Mouse (Mus musculus): Measurements from ENCODE around the gene Ppp1r12c. TPM values are rescaled to one million over a fixed set of nuclear protein-coding genes. Genes with fewer than 3 reads are reported as not detected.

Gene Ppp1r12c
- polyA plus RNA-seq, 1 experiment from 2014 or later: 18.3 TPM

- Histone ChIP-seq H3K27me3 (replicated peaks; ENCODE audit: control insufficient read depth, insufficient read depth, low read length) (no peaks in the 10 kb centered on the region), H3K4me3 (ENCODE audit: low read length) (no peak overlapping the region), H3K9me3 (ENCODE audit: control insufficient read depth, low read length) (no peaks in the 10 kb centered on the region), H3K27ac (ENCODE audit: low read depth, low read length) (0 out of 2 replicates have a peak overlapping the region, but pooled peaks have one; percentile 34), H3K4me1 (ENCODE audit: control insufficient read depth, insufficient read depth, low read depth, low read length) (peaks cover 31% of the 10 kb centered on the region), H3K9ac (ENCODE audit: low read depth, low read length) (peak overlapping the region; percentile 36; the same call in 1 of the 2 replicates), H3K4me2 (ENCODE audit: low read length) (peak overlapping the region; percentile 27), H3K36me3 (ENCODE audit: control insufficient read depth, insufficient read depth, low read length) (0 out of 2 replicates have a peak, but pooled peaks cover 6% of the 10 kb centered on the region)
- no peak for ATAC-seq
- 91% methylated on average over 4 of the region's 4 CpGs for WGBS
Observed at GRCm38 (mm10) chr7:4499034-4499433, 2.4 kb downstream of the Ppp1r12c start.

GRCm38 (mm10) chr7:4498251-4498650 lies 3.2 kb downstream of the Ppp1r12c start:
- 7% methylated on average over 9 of the region's 9 CpGs for WGBS
- Histone ChIP-seq H3K27ac (ENCODE audit: low read depth, low read length) (no peak overlapping the region), H3K4me1 (ENCODE audit: control insufficient read depth, insufficient read depth, low read depth, low read length) (peaks cover 31% of the 10 kb centered on the region), H3K36me3 (ENCODE audit: control insufficient read depth, insufficient read depth, low read length) (peaks cover 6% of the 10 kb centered on the region; the same call in 1 of the 2 replicates), H3K9me3 (ENCODE audit: control insufficient read depth, low read length) (no peaks in the 10 kb centered on the region), H3K4me3 (ENCODE audit: low read length) (peak overlapping the region; percentile 10; the same call in 1 of the 2 replicates), H3K9ac (ENCODE audit: low read depth, low read length) (peak overlapping the region; percentile 36), H3K4me2 (ENCODE audit: low read length) (peak overlapping the region; percentile 30), H3K27me3 (replicated peaks; ENCODE audit: control insufficient read depth, insufficient read depth, low read length) (no peaks in the 10 kb centered on the region)
- ATAC-seq: 0 out of 2 replicates have a peak, but pooled peaks have one; percentile 3

- WGBS: 94% methylated on average over 9 of the region's 9 CpGs
- H3K4me3 ChIP-seq (ENCODE audit: low read length): no peak overlapping the region
- no peak for ATAC-seq
- no peaks in the 10 kb centered on the region for H3K9me3 ChIP-seq (ENCODE audit: control insufficient read depth, low read length)
- no peaks in the 10 kb centered on the region for H3K27me3 ChIP-seq (replicated peaks; ENCODE audit: control insufficient read depth, insufficient read depth, low read length)
- H3K27ac ChIP-seq (ENCODE audit: low read depth, low read length): no peak overlapping the region
- no peak overlapping the region for H3K9ac ChIP-seq (ENCODE audit: low read depth, low read length)
- no peak overlapping the region for H3K4me2 ChIP-seq (ENCODE audit: low read length)
- H3K4me1 ChIP-seq (ENCODE audit: control insufficient read depth, insufficient read depth, low read depth, low read length): peaks cover 31% of the 10 kb centered on the region
- H3K36me3 ChIP-seq (ENCODE audit: control insufficient read depth, insufficient read depth, low read length): peaks cover 6% of the 10 kb centered on the region; the same call in 1 of the 2 replicates
Observed at GRCm38 (mm10) chr7:4497271-4497903, 4.1 kb downstream of the Ppp1r12c start.

- Histone ChIP-seq H3K4me3 (ENCODE audit: low read length) (no peak overlapping the region), H3K4me1 (ENCODE audit: control insufficient read depth, insufficient read depth, low read depth, low read length) (peaks cover 31% of the 10 kb centered on the region), H3K9ac (ENCODE audit: low read depth, low read length) (no peak overlapping the region), H3K9me3 (ENCODE audit: control insufficient read depth, low read length) (no peaks in the 10 kb centered on the region), H3K27me3 (replicated peaks; ENCODE audit: control insufficient read depth, insufficient read depth, low read length) (no peaks in the 10 kb centered on the region), H3K36me3 (ENCODE audit: control insufficient read depth, insufficient read depth, low read length) (peaks cover 6% of the 10 kb centered on the region; the same call in 1 of the 2 replicates), H3K27ac (ENCODE audit: low read depth, low read length) (no peak overlapping the region), H3K4me2 (ENCODE audit: low read length) (no peak overlapping the region)
- WGBS: 87% methylated on average over 3 of the region's 3 CpGs
- no peak for ATAC-seq
Observed at GRCm38 (mm10) chr7:4496468-4496867, 5.0 kb downstream of the Ppp1r12c start.

- ATAC-seq: no peak
- Histone ChIP-seq H3K4me2 (ENCODE audit: low read length) (no peak overlapping the region), H3K9ac (ENCODE audit: low read depth, low read length) (no peak overlapping the region), H3K27ac (ENCODE audit: low read depth, low read length) (no peak overlapping the region), H3K4me1 (ENCODE audit: control insufficient read depth, insufficient read depth, low read depth, low read length) (peaks cover 15% of the 10 kb centered on the region), H3K9me3 (ENCODE audit: control insufficient read depth, low read length) (no peaks in the 10 kb centered on the region), H3K36me3 (ENCODE audit: control insufficient read depth, insufficient read depth, low read length) (peaks cover 6% of the 10 kb centered on the region; the same call in 1 of the 2 replicates), H3K4me3 (ENCODE audit: low read length) (no peak overlapping the region), H3K27me3 (replicated peaks; ENCODE audit: control insufficient read depth, insufficient read depth, low read length) (no peaks in the 10 kb centered on the region)
- WGBS: 100% methylated on average over 1 of the region's 1 CpGs
Observed at GRCm38 (mm10) chr7:4493991-4494390, 7.5 kb downstream of the Ppp1r12c start.

GRCm38 (mm10) chr7:4492284-4493224 lies 8.9 kb downstream of the Ppp1r12c start:
- H3K9me3 ChIP-seq (ENCODE audit: control insufficient read depth, low read length): no peaks in the 10 kb centered on the region
- no peak overlapping the region for H3K9ac ChIP-seq (ENCODE audit: low read depth, low read length)

GRCm38 (mm10) chr7:4491308-4491707 lies 10.2 kb downstream of the Ppp1r12c start:
- H3K36me3 ChIP-seq (ENCODE audit: control insufficient read depth, insufficient read depth, low read length): peaks cover 16% of the 10 kb centered on the region
- H3K4me2 ChIP-seq (ENCODE audit: low read length): no peak overlapping the region
- no peak overlapping the region for H3K9ac ChIP-seq (ENCODE audit: low read depth, low read length)
- no peaks in the 10 kb centered on the region for H3K9me3 ChIP-seq (ENCODE audit: control insufficient read depth, low read length)
- WGBS: 86% methylated on average over 6 of the region's 6 CpGs
- ATAC-seq: no peak
- no peak overlapping the region for H3K4me3 ChIP-seq (ENCODE audit: low read length)
- H3K27me3 ChIP-seq (replicated peaks; ENCODE audit: control insufficient read depth, insufficient read depth, low read length): no peaks in the 10 kb centered on the region
- no peaks in the 10 kb centered on the region for H3K4me1 ChIP-seq (ENCODE audit: control insufficient read depth, insufficient read depth, low read depth, low read length)
- no peak overlapping the region for H3K27ac ChIP-seq (ENCODE audit: low read depth, low read length)

More at GRCm38 (mm10) chr7:4492284-4493224, 8.9 kb downstream of the Ppp1r12c start:
- no peak overlapping the region for H3K4me2 ChIP-seq (ENCODE audit: low read length)
- H3K27ac ChIP-seq (ENCODE audit: low read depth, low read length): no peak overlapping the region
- WGBS: 88% methylated on average over 13 of the region's 13 CpGs
- H3K36me3 ChIP-seq (ENCODE audit: control insufficient read depth, insufficient read depth, low read length): peaks cover 6% of the 10 kb centered on the region; the same call in 1 of the 2 replicates
- H3K27me3 ChIP-seq (replicated peaks; ENCODE audit: control insufficient read depth, insufficient read depth, low read length): no peaks in the 10 kb centered on the region
- H3K4me1 ChIP-seq (ENCODE audit: control insufficient read depth, insufficient read depth, low read depth, low read length): peaks cover 1% of the 10 kb centered on the region
- no peak for ATAC-seq
- no peak overlapping the region for H3K4me3 ChIP-seq (ENCODE audit: low read length)

- no peak for ATAC-seq
- Histone ChIP-seq H3K4me2 (ENCODE audit: low read length) (no peak overlapping the region), H3K27me3 (replicated peaks; ENCODE audit: control insufficient read depth, insufficient read depth, low read length) (no peaks in the 10 kb centered on the region), H3K4me3 (ENCODE audit: low read length) (no peak overlapping the region), H3K27ac (ENCODE audit: low read depth, low read length) (no peak overlapping the region), H3K4me1 (ENCODE audit: control insufficient read depth, insufficient read depth, low read depth, low read length) (peaks cover 13% of the 10 kb centered on the region), H3K9ac (ENCODE audit: low read depth, low read length) (no peak overlapping the region), H3K9me3 (ENCODE audit: control insufficient read depth, low read length) (no peaks in the 10 kb centered on the region), H3K36me3 (ENCODE audit: control insufficient read depth, insufficient read depth, low read length) (peaks cover 51% of the 10 kb centered on the region)
- WGBS: 93% methylated on average over 12 of the region's 12 CpGs
Observed at GRCm38 (mm10) chr7:4482281-4482680, 19.2 kb downstream of the Ppp1r12c start.

GRCm38 (mm10) chr7:4479674-4480073 lies 21.8 kb downstream of the Ppp1r12c start:
- 0 out of 2 replicates have a peak, but pooled peaks cover 2% of the 10 kb centered on the region for H3K27me3 ChIP-seq (replicated peaks; ENCODE audit: control insufficient read depth, insufficient read depth, low read length)
- H3K4me2 ChIP-seq (ENCODE audit: low read length): no peak overlapping the region
- no peak overlapping the region for H3K27ac ChIP-seq (ENCODE audit: low read depth, low read length)
- H3K36me3 ChIP-seq (ENCODE audit: control insufficient read depth, insufficient read depth, low read length): peaks cover 31% of the 10 kb centered on the region
- H3K4me3 ChIP-seq (ENCODE audit: low read length): no peak overlapping the region
- no peak overlapping the region for H3K9ac ChIP-seq (ENCODE audit: low read depth, low read length)
- no peaks in the 10 kb centered on the region for H3K9me3 ChIP-seq (ENCODE audit: control insufficient read depth, low read length)
- H3K4me1 ChIP-seq (ENCODE audit: control insufficient read depth, insufficient read depth, low read depth, low read length): peaks cover 13% of the 10 kb centered on the region
- no peak for ATAC-seq
- 28% methylated on average over 6 of the region's 6 CpGs for WGBS
